Mouse (Mus musculus): ENCODE measurements around the gene Shisa7.

GRCm38 (mm10) chr7:4856508-4856907, 12.0 kb upstream of the Shisa7 start:
- TF ChIP-seq CTCF (IDR thresholded peaks at IDR 0.05; ENCODE audit: insufficient read depth, low read length) (no peak), POLR2A (IDR thresholded peaks at IDR 0.05; ENCODE audit: borderline replicate concordance, extremely low read depth, low read depth, low read length) (no peak)
